Mouse (Mus musculus) MEL-GATA-1-ER (cell line): ENCODE data around the gene Stub1.

Source experiments
- DNase-seq: peaks from one replicate; pipeline ENCODE4 v3.0.0-alpha.2; 2012; ENCODE audit warnings: low read depth; ENCODE audit errors: extremely low read depth

Stub1 gene

DNA sequence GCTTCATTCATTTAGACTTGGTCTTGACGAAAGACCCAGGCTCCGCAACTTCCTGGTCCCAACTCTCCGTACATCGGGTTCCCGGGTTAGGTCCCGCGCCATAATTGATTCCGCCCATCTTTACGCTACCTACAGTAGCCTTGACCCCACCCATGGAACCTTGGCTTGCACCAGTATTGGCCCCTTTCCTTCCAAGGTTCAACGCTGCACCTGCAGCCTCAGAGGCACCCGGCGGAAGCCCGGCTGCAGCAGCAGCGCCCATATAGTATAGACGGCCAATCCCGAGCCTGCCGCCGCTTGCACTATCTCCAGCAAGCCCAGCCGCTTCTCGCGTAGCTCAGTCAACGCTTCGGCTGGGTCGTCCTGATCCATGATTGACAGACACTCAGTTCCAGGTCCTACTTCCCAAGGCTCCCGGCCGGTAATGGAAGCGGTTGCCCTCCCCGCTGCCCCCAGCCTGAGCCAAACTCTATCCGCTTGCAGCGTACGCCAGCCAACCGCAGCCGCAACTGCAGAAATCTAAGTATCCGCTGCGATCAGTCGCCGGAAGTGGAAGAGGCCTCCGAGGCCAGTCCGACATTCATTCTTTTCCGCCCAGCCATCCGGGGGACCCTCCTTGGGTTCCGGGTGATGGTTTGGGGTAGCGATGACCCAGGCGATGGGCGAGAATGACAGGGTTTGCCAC, 41.2 kb downstream of the Stub1 start:
- DNase-seq = peak; percentile 76

DNA sequence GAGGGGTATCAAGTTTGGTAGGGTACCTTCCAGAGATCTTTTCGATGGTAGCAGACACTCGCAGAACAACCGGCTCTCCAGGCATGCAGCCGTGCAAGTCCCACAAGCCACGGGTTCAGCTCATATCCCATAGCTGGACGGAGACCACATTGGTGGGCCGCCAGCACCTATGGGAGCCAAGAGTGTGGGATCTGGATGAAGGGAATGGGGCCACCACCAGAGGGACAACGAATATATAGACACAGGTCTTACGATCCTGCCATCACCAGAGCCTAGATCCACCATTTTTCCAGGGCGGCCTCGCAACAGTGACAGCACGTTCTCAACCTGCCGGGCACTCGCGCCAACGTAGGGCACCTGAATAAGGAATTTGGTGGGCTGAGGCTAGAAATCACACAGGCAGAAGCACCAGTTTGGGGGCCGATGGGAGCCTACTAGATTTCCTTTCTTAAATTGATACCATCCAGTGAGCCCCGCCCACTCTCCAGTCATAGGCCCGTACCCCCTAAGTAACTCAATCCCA, 41.8 kb downstream of the Stub1 start:
- DNase-seq = no peak

DNA sequence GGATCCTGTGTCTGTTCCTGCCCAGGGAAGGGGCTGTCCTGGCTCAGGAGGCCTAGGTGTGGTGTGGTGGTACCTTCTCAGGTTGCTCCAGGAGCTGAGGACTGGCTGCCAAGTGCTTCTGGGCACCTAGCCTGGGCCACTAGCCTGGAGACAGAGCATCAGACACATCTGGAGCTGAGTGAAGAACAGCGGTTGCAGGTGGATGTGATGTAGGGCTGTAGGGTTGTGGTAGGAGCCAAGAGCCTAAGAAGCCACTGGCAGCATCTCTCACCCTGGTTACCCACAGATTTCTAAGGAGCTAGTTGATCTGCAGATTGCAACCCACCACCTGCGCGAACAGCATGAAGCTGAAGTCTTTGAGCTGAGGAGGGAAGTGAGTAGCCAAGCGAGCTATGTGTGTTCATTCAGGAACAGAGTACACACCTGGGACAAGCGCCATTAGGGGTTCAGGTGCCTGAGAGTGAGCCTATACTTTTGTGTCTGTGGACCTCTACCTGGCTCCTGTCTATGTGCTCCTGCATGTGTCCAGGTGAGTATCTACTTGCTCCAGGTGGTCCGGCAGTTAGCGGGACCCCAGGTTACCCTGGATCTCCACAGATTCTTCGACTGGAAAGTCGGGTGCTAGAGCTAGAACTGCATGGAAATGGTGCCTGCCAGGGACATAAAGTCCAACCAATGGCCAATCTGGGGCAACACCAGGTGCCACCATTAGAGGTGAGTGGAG, 46.3 kb downstream of the Stub1 start:
- DNase-seq = no peak

DNA sequence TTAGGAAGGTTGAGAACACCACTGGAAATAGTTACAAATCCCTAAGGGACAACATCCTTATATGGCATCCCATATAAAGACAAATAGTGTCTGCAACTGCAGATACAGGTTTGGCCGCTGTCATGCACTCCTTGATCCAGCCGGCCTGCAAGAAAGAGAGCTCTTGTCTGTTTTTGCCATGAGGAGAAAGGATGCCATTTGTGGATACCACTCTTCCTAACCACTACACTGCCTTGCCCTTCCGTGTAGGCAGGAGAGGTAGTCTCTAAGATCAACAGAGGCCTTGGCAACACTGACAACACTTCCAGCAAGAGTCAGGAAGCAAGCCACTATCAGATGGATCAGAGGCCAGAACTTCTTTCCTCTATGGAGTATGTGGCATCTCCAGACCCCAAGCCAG, 46.9 kb downstream of the Stub1 start, which contains the start of gene Ccdc78:
Gene Ccdc78 (plus strand): TSS at position 301 of the 400 bp plus-strand sequence.
- no peak for DNase-seq

DNA sequence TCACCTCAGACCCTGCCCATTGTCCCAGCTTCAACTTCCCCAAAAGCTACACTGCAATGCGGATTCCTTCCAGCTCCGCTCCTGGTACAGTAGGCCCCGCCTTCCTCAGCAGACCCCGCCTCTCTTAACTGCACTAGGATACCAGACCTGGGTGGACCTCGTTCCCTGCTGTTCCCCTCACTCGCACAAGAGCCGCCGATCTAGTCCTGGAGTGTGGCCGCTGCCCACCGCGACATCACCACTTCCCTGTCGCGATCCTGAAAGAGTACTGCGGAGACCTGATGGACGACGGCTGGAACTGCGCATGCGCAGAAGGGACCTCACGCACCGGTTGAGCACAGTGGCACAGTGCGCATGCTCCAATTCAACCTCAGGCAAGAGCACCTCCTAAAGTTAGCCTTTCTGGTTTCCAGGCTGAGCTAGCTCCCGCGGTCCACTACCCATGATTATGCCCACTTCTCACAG, 47.9 kb downstream of the Stub1 start, which contains the start of gene Haghl:
Gene Haghl (minus strand): TSS at position 393 of the 465 bp plus-strand sequence.
- peak; percentile 89 for DNase-seq

DNA sequence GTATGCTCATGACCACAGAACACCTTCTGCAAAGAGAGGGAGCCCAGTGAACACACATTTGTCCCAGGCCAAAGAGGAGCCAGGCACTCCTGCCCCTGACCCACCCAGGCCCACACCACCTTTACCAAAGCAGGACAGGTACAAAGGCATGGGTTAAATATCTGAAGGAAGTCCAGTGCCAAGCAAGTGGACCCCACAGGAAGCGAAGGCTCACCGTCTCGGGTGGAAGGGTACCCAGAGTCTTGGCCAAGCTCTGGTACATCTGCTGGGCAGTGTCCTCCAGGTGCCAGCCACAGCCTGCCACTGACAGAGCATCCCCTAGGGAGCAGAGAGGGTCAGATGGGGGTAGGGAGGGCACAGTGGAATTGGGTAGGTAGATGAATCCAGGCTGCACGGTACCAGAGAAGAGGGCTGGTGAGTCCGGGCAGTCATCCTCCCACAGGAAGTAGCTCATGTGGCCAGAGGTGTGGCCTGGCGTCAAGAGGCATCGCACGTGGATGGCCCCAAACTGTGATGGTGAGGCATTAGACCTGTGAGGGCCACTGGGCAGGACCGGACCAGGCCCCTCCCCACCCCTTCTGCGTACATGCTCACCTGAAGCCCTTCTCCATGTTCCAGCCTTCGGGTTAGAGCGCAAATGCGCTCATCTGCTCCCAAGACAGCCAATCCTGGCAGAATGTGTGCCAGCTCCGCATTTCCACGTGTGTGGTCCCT, 49.2 kb downstream of the Stub1 start:
- no peak for DNase-seq

DNA sequence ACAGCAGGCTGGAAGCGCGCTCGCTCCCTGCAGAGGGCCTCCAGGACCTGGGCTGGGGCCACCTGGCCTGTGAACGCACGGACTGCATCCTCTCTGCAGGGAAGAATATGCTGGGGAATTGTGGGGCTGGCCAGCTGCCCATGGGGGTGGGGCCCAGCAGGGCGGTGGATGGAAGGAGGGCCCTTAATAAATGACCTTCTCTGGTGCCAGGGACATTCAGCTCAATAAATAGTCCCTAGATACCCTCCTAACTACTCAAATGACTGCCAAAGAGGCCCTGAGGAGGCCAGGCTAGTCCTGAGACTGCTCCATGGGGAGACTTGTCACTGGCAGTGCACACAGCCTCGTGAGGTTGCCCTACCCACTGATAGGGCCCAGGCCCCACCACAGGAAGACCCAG, 50.1 kb downstream of the Stub1 start:
- no peak for DNase-seq

DNA sequence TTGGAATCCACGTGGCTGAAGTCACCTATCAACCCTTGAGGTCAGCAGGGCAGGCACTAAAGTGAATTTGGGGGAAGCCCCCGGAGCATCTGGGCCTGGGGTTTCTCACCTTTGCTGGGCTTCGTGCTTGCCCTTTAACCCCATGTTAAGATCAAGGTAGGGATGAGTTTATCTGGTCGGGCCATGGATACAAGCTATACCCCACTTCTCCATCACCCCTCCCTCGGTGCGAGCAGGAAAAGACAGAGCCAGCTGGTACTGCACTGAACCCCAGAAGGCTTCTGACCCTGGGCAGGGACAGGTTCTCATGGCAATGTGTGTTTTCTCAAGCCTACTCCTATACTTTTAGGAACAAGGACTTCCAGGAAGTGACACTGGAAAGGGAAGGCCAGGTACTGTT, 51.9 kb downstream of the Stub1 start:
- DNase-seq = no peak
